Comparison of ENCODE assay signal across 8 mouse cellular contexts in the genomic region with DNA sequence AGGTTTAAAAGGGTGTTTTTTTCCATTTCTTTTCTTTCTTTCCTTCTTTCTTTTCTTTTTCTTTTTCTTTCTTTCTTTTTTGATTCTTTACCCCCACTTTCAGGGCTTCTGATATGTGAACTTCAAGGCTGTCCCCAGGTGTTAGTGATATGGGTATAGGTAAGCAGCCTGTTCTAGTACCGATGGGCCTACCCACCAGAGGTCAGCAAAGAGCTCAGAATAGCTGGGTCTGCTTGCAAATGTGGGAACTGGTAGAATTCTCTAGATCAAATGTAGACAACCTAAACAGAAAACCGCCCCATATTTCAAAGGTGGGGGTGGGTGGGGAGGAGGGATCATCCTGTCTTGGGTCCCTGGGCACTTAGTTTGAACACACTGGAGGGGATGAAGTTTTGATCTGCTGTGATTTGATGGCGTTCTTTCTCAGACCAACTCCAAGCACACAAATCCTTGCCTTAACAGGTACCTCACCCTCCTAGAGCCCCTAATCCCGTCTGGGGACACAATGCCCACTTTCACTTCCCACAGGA. TPM values are rescaled to one million over a fixed set of nuclear protein-coding genes. Genes with fewer than 3 reads are reported as not detected.
DNase-seq lines count a peak whose midpoint lies in the region; ATAC-seq and TF ChIP-seq lines count a peak whose summit lies in the region.

No protein-coding gene starts in this region.

- H3K4me2 ChIP-seq in forebrain, embryonic 12.5 days = no peak overlapping the region
- no peak overlapping the region for H3K4me2 ChIP-seq in hindbrain, embryonic 12.5 days (replicated peaks)
- H3K4me2 ChIP-seq in lung, embryonic 14.5 days = no peak overlapping the region

- 19% methylated on average over 4 of the region's 4 CpGs for WGBS in forebrain, embryonic 12.5 days
- 38% methylated on average over 4 of the region's 4 CpGs for WGBS in hindbrain, embryonic 12.5 days
- WGBS in lung, embryonic 14.5 days = 22% methylated on average over 4 of the region's 4 CpGs

- H3K36me3 ChIP-seq in ES-E14 (ENCODE audit: control insufficient read depth, insufficient read depth, low read length, poor library complexity, severe bottlenecking) = peaks cover 2% of the 10 kb centered on the region; the same call in 1 of the 2 replicates
- no peaks in the 10 kb centered on the region for H3K36me3 ChIP-seq in forebrain, embryonic 12.5 days (replicated peaks)
- no peaks in the 10 kb centered on the region for H3K36me3 ChIP-seq in hindbrain, embryonic 12.5 days
- no peaks in the 10 kb centered on the region for H3K36me3 ChIP-seq in lung, embryonic 14.5 days (ENCODE audit: insufficient read depth)

- no peak for DNase-seq in ES-E14 (ENCODE audit: low read depth, low spot score)
- DNase-seq in layer of hippocampus, adult 9-11 months = peak; percentile 80
- peak; percentile 87 for DNase-seq in lung, embryonic 14.5 days
- peak; percentile 41 for DNase-seq in ovary, adult 18-20 months (ENCODE audit: low spot score)
- DNase-seq in thymus, adult 18-20 months = peak; percentile 50 to 64

- peak; percentile 75 for ATAC-seq in cerebellum, adult (ENCODE audit: insufficient number of reproducible peaks, low FRiP score, low TSS enrichment)
- peak; percentile 79 for ATAC-seq in forebrain, embryonic 12.5 days (ENCODE audit: low FRiP score)
- peak; percentile 75 for ATAC-seq in hindbrain, embryonic 12.5 days (ENCODE audit: low FRiP score)
- peak; percentile 74 for ATAC-seq in lung, embryonic 14.5 days (ENCODE audit: insufficient read depth)

- H3K9ac ChIP-seq in ES-E14 (ENCODE audit: insufficient read depth, low read depth, low read length, poor library complexity, severe bottlenecking) = no peak overlapping the region
- no peak overlapping the region for H3K9ac ChIP-seq in forebrain, embryonic 12.5 days
- H3K9ac ChIP-seq in hindbrain, embryonic 12.5 days = no peak overlapping the region
- H3K9ac ChIP-seq in lung, embryonic 14.5 days = no peak overlapping the region

- H3K27ac ChIP-seq in ES-E14 (ENCODE audit: insufficient read depth, low read depth, low read length, poor library complexity, severe bottlenecking) = no peak overlapping the region
- no peak overlapping the region for H3K27ac ChIP-seq in forebrain, embryonic 12.5 days
- no peak overlapping the region for H3K27ac ChIP-seq in hindbrain, embryonic 12.5 days
- 0 out of 2 replicates have a peak overlapping the region, but pooled peaks have one; percentile 16 for H3K27ac ChIP-seq in lung, embryonic 14.5 days (ENCODE audit: low read depth)

- H3K9me3 ChIP-seq in ES-E14 (ENCODE audit: control insufficient read depth, insufficient read depth, low read depth, low read length) = no peaks in the 10 kb centered on the region
- H3K9me3 ChIP-seq in forebrain, embryonic 12.5 days = no peaks in the 10 kb centered on the region
- no peaks in the 10 kb centered on the region for H3K9me3 ChIP-seq in hindbrain, embryonic 12.5 days (replicated peaks)
- no peaks in the 10 kb centered on the region for H3K9me3 ChIP-seq in lung, embryonic 14.5 days (ENCODE audit: low read depth, low read length)

- H3K4me3 ChIP-seq in ES-E14 (ENCODE audit: insufficient read depth in 1 of 2, low read depth in 1 of 2, low read length in 2 of 2, poor library complexity in 1 of 2, severe bottlenecking in 1 of 2) = no peak overlapping the region
- H3K4me3 ChIP-seq in forebrain, embryonic 12.5 days (replicated peaks) = no peak overlapping the region
- H3K4me3 ChIP-seq in hindbrain, embryonic 12.5 days = no peak overlapping the region
- no peak overlapping the region for H3K4me3 ChIP-seq in lung, embryonic 14.5 days (ENCODE audit: low read depth, low read length)

- TF ChIP-seq CTCF in lung, embryonic 14.5 days (IDR thresholded peaks at IDR 0.05; ENCODE audit: low read depth) = peak; percentile 79

- H3K27me3 ChIP-seq in forebrain, embryonic 12.5 days = no peaks in the 10 kb centered on the region
- H3K27me3 ChIP-seq in hindbrain, embryonic 12.5 days = no peaks in the 10 kb centered on the region; the same call in 1 of the 2 replicates
- H3K27me3 ChIP-seq in lung, embryonic 14.5 days (ENCODE audit: insufficient read depth, low read length) = no peaks in the 10 kb centered on the region

- no peaks in the 10 kb centered on the region; a peak in 1 of 4 replicates for H3K4me1 ChIP-seq in ES-E14 (ENCODE audit: control insufficient read depth in 2 of 2, insufficient read depth in 2 of 2, low read length in 2 of 2, poor library complexity in 1 of 2)
- H3K4me1 ChIP-seq in forebrain, embryonic 12.5 days = peaks cover 7% of the 10 kb centered on the region; the same call in 1 of the 2 replicates
- H3K4me1 ChIP-seq in hindbrain, embryonic 12.5 days = peaks cover 6% of the 10 kb centered on the region; the same call in 1 of the 2 replicates
- H3K4me1 ChIP-seq in lung, embryonic 14.5 days (ENCODE audit: insufficient read depth) = no peaks in the 10 kb centered on the region

- in situ Hi-C loops in ES-E14 (cut with MboI; ENCODE audit: low sequenced_read_pairs in 2 of 2, unreplicated experiment in 2 of 2) = loop anchor here (10.0 to 25.0 kb wide), 4 partner anchors 350 to 593 kb away; no protein-coding TSS in a partner anchor

TF ChIP-seq in ES-E14, 5 proteins besides CTCF, POLR2A, EP300 and RAD21:
- TF ChIP-seq MAFK (IDR thresholded peaks at IDR 0.05; ENCODE audit: insufficient read depth, low read depth, low read length) (no peak), ZNF384 (IDR thresholded peaks at IDR 0.05; ENCODE audit: low read depth, low read length) (no peak), ZC3H11A (IDR thresholded peaks at IDR 0.05; ENCODE audit: borderline replicate concordance, low read depth, low read length) (peak; percentile 86), CHD2 (IDR thresholded peaks at IDR 0.05; ENCODE audit: low read depth, low read length) (no peak), HCFC1 (IDR thresholded peaks at IDR 0.05; ENCODE audit: borderline replicate concordance, insufficient read depth, low read length) (no peak)
TF ChIP-seq in ES-E14: peak in this region for 1.

RNA-seq across cellular contexts. Expression of gene Gnas, which starts 28.1 kb away (rescaled TPM):
- 196 and 202 TPM in 2 replicates for total RNA-seq in ES-E14 (2012; rRNA removed)
- polyA plus RNA-seq in forebrain, embryonic 12.5 days (2016; fragmentation: Nextera tagmentation; extraction: Ambion mirVana) = 1,283 and 1,309 TPM in 2 replicates
- polyA plus RNA-seq in hindbrain, embryonic 12.5 days (2016; fragmentation: Nextera tagmentation; extraction: Ambion mirVana) = 1,701 and 1,752 TPM in 2 replicates
- 1,980 and 2,011 TPM in 2 replicates for polyA plus RNA-seq in lung, embryonic 14.5 days (2014; fragmentation: Nextera tagmentation; extraction: Ambion mirVana)

RNA-seq across cellular contexts. Expression of gene Gm20721, which starts 34.3 kb away (rescaled TPM):
- total RNA-seq in ES-E14 (2012; rRNA removed) = 15.6 and 17.7 TPM in 2 replicates
- polyA plus RNA-seq in forebrain, embryonic 12.5 days (2016; fragmentation: Nextera tagmentation; extraction: Ambion mirVana) = 7.1 and 7.5 TPM in 2 replicates
- polyA plus RNA-seq in hindbrain, embryonic 12.5 days (2016; fragmentation: Nextera tagmentation; extraction: Ambion mirVana) = 13.7 and 14.5 TPM in 2 replicates
- 11.3 and 14.7 TPM in 2 replicates for polyA plus RNA-seq in lung, embryonic 14.5 days (2014; fragmentation: Nextera tagmentation; extraction: Ambion mirVana)
